Mouse (Mus musculus) cerebellum, adult 9-10 months (tissue): ENCODE results near the gene Mon2.
"Not testable (repeated sequence)": the region's sequence is repeated elsewhere in the genome, so short reads cannot be mapped to it uniquely, and the experiment has no call there.

ENCODE experiments used
- DNase-seq: peaks from one replicate; pipeline ENCODE4 v3.0.0; 2022

Gene Mon2

GRCm38 (mm10) chr10:122991053-122991452 lies 85.3 kb downstream of the Mon2 start:
- peak; percentile 67 for DNase-seq

GRCm38 (mm10) chr10:122990606-122991005 lies 85.7 kb downstream of the Mon2 start:
- DNase-seq: peak; percentile 39

GRCm38 (mm10) chr10:122989916-122990315 lies 86.4 kb downstream of the Mon2 start:
- DNase-seq: peak; percentile 45

GRCm38 (mm10) chr10:122988372-122988771 lies 87.9 kb downstream of the Mon2 start:
- DNase-seq: no peak

- peak; percentile 70 for DNase-seq
Measured at GRCm38 (mm10) chr10:122987671-122988128, 88.6 kb downstream of the Mon2 start.

GRCm38 (mm10) chr10:122986320-122987225 lies 89.7 kb downstream of the Mon2 start:
- DNase-seq: peak; percentile 87

- DNase-seq: peak; percentile 84
Measured at GRCm38 (mm10) chr10:122985515-122986319, 90.6 kb downstream of the Mon2 start.

GRCm38 (mm10) chr10:122985252-122985514 lies 91.1 kb downstream of the Mon2 start:
- no peak for DNase-seq

- no peak for DNase-seq
Measured at GRCm38 (mm10) chr10:122984531-122985251, 91.6 kb downstream of the Mon2 start.

GRCm38 (mm10) chr10:122983579-122984530 lies 92.5 kb downstream of the Mon2 start:
- no peak for DNase-seq

- no peak for DNase-seq
Measured at GRCm38 (mm10) chr10:122982909-122983578, 93.3 kb downstream of the Mon2 start.

GRCm38 (mm10) chr10:122980123-122980522 lies 96.2 kb downstream of the Mon2 start:
- no peak for DNase-seq

GRCm38 (mm10) chr10:122979356-122979755 lies 96.9 kb downstream of the Mon2 start:
- DNase-seq: no peak

- no peak for DNase-seq
Measured at GRCm38 (mm10) chr10:122976038-122976437, 100.3 kb downstream of the Mon2 start.

- DNase-seq: no peak
Measured at GRCm38 (mm10) chr10:122973241-122973640, 103.1 kb downstream of the Mon2 start.

- no peak for DNase-seq
Measured at GRCm38 (mm10) chr10:122970188-122970587, 106.1 kb downstream of the Mon2 start.

- DNase-seq: no peak
Measured at GRCm38 (mm10) chr10:122966421-122966820, 109.9 kb downstream of the Mon2 start.

- not testable (repeated sequence) for DNase-seq
Measured at GRCm38 (mm10) chr10:122965650-122966049, 110.7 kb downstream of the Mon2 start.

GRCm38 (mm10) chr10:122964241-122964636 lies 112.1 kb downstream of the Mon2 start:
- no peak for DNase-seq

GRCm38 (mm10) chr10:122963463-122964240 lies 112.7 kb downstream of the Mon2 start:
- peak; percentile 26 for DNase-seq

- DNase-seq: no peak
Measured at GRCm38 (mm10) chr10:122962651-122963050, 113.7 kb downstream of the Mon2 start.
